Mouse (Mus musculus) stomach, postnatal 0 days (tissue): ENCODE data around the gene Ctnnbl1.

Source experiments
- CTCF ChIP-seq: IDR thresholded peaks from 2 replicates; pipeline ENCODE4 v1.5.1; 2016; ENCODE audit warnings: antibody characterized with exemption, low read depth, mild to moderate bottlenecking, moderate library complexity
- EP300 ChIP-seq: optimal IDR thresholded peaks from 2 replicates; pipeline ENCODE3; 2016; ENCODE audit warnings: antibody characterized with exemption

- TF ChIP-seq EP300 (no peak), CTCF (no peak)
These were observed 13.9 kb downstream of the Ctnnbl1 start for GRCm38 (mm10) chr2:157750926-157751588.
